Mouse (Mus musculus): ENCODE measurements around the gene Camk1d.
A peak's percentile ranks its signal among the peaks of the same experiment; 100 is the strongest.
"Not testable (repeated sequence)": the region's sequence is repeated elsewhere in the genome, so short reads cannot be mapped to it uniquely, and the experiment has no call there.

Gene Camk1d

GRCm38 (mm10) chr2:5319138-5319537 is 395.2 kb downstream of the Camk1d start:
- DNase-seq (ENCODE audit: low spot score): no peak

GRCm38 (mm10) chr2:5316763-5317162 is 397.6 kb downstream of the Camk1d start:
- no peak for DNase-seq (ENCODE audit: low spot score)

- DNase-seq (ENCODE audit: low spot score): no peak
Observed at GRCm38 (mm10) chr2:5316217-5316616, 398.1 kb downstream of the Camk1d start.

- DNase-seq (ENCODE audit: low spot score): no peak
Observed at GRCm38 (mm10) chr2:5315291-5315828, 399.0 kb downstream of the Camk1d start.

- DNase-seq (ENCODE audit: low spot score): no peak
Observed at GRCm38 (mm10) chr2:5314530-5315166, 399.7 kb downstream of the Camk1d start.

GRCm38 (mm10) chr2:5305156-5305555 is 409.2 kb downstream of the Camk1d start:
- DNase-seq (ENCODE audit: low spot score): no peak

- no peak for DNase-seq (ENCODE audit: low spot score)
Observed at GRCm38 (mm10) chr2:5304451-5304850, 409.9 kb downstream of the Camk1d start.

- DNase-seq (ENCODE audit: low spot score): no peak
Observed at GRCm38 (mm10) chr2:5301286-5301685, 413.0 kb downstream of the Camk1d start.

GRCm38 (mm10) chr2:5298071-5298470 is 416.2 kb downstream of the Camk1d start:
- no peak for DNase-seq (ENCODE audit: low spot score)

- DNase-seq (ENCODE audit: low spot score): no peak
Observed at GRCm38 (mm10) chr2:5296749-5297545, 417.4 kb downstream of the Camk1d start.

GRCm38 (mm10) chr2:5295098-5295497 is 419.2 kb downstream of the Camk1d start:
- DNase-seq (ENCODE audit: low spot score): no peak

GRCm38 (mm10) chr2:5294451-5294850 is 419.9 kb downstream of the Camk1d start:
- DNase-seq (ENCODE audit: low spot score): no peak

GRCm38 (mm10) chr2:5288593-5288992 is 425.7 kb downstream of the Camk1d start:
- DNase-seq (ENCODE audit: low spot score): no peak

GRCm38 (mm10) chr2:5287044-5287380 is 427.3 kb downstream of the Camk1d start:
- DNase-seq (ENCODE audit: low spot score): no peak

- no peak for DNase-seq (ENCODE audit: low spot score)
Observed at GRCm38 (mm10) chr2:5286189-5287043, 427.9 kb downstream of the Camk1d start.

GRCm38 (mm10) chr2:5284351-5284750 is 430.0 kb downstream of the Camk1d start:
- DNase-seq (ENCODE audit: low spot score): no peak

GRCm38 (mm10) chr2:5282623-5283022 is 431.7 kb downstream of the Camk1d start:
- DNase-seq (ENCODE audit: low spot score): no peak

- no peak for DNase-seq (ENCODE audit: low spot score)
Observed at GRCm38 (mm10) chr2:5267980-5268379, 446.3 kb downstream of the Camk1d start.

GRCm38 (mm10) chr2:5262279-5262678 is 452.0 kb downstream of the Camk1d start:
- no peak for DNase-seq (ENCODE audit: low spot score)

- DNase-seq (ENCODE audit: low spot score): no peak
Observed at GRCm38 (mm10) chr2:5258250-5258649, 456.1 kb downstream of the Camk1d start.

- peak; percentile 66 for DNase-seq (ENCODE audit: low spot score)
Observed at GRCm38 (mm10) chr2:5249969-5250368, 464.3 kb downstream of the Camk1d start.

- DNase-seq (ENCODE audit: low spot score): not testable (repeated sequence)
Observed at GRCm38 (mm10) chr2:5249199-5249598, 465.1 kb downstream of the Camk1d start.
